Mouse (Mus musculus): Measurements from ENCODE around the gene Echdc3.

DNA sequence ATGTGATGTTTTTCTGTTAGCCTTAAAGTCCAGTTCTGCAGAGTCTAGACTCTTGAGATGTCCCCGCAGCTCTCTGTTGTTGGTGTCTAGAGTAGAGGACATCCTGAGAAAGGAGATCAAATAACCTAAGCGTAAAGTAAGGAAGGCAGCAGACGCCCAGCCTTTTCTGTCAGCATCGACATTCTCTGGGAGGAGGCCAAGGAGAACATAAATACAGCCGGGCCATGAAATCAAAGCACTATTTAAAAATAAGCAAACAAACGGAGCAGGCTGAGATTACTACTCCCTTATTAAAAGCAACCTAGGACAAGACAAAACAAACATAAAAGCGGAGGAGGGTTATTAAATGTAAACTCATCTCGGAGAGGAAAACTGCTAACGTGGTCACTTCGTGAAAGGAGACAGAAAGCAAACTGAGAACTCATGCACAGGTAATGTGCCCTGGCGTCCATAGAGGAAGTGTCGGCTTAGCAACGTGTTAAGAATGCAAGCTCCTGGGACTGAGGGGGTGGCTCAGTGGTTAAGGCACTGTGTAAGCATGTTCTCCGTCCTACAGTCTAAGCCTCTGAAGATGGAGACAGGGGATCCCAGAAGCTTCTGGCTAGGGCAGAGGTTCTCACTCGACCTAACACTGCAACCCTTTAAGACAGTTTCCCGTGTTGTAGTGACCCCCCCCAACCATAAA is 48.1 kb downstream of the Echdc3 start:
- no peak for TF ChIP-seq GATA1 (IDR thresholded peaks at IDR 0.05; ENCODE audit: borderline replicate concordance, low read length)
- no peak for TF ChIP-seq FLI1 (IDR thresholded peaks at IDR 0.05; ENCODE audit: low read length)
